Mouse (Mus musculus): ENCODE data around the gene Mlf2. TPM values are rescaled to one million over a fixed set of nuclear protein-coding genes. Genes with fewer than 3 reads are reported as not detected.

Mlf2 gene
- total RNA-seq, 2 experiments from 2014 or later, result 195 to 197 TPM

GRCm38 (mm10) chr6:124930231-124930630, 955 bp upstream of the Mlf2 start:
- DNase-seq, result no peak

GRCm38 (mm10) chr6:124931525-124932313, 533 bp downstream of the Mlf2 start:
- intact Hi-C loops (cut with DNase I), result loop anchor here (2.0 kb wide), 2 partner anchors 33 to 77 kb away; partner anchors contain the start of genes Cops7a and Zfp384
- no peak for DNase-seq

More at GRCm38 (mm10) chr6:124930231-124930630, 955 bp upstream of the Mlf2 start:
- intact Hi-C loops (cut with DNase I), result loop anchor here (1.0 kb wide), 3 partner anchors 13 to 71 kb away; no protein-coding TSS in a partner anchor

- intact Hi-C loops (cut with DNase I), result loop anchor here (2.0 kb wide), 2 partner anchors 32 to 76 kb away; partner anchors contain the start of genes Cops7a and Zfp384
- DNase-seq, result no peak
These were observed 1.1 kb downstream of the Mlf2 start for GRCm38 (mm10) chr6:124932314-124932695.

GRCm38 (mm10) chr6:124933127-124933526, 1.9 kb downstream of the Mlf2 start:
- no peak for DNase-seq
- intact Hi-C loops (cut with DNase I), result loop anchor here (2.0 kb wide), 2 partner anchors 32 to 76 kb away; partner anchors contain the start of genes Cops7a and Zfp384

GRCm38 (mm10) chr6:124934670-124935069, 3.5 kb downstream of the Mlf2 start:
- intact Hi-C loops (cut with DNase I), result no loop called here
- DNase-seq, result no peak

GRCm38 (mm10) chr6:124936681-124937080, 5.5 kb downstream of the Mlf2 start:
- DNase-seq, result no peak
- intact Hi-C loops (cut with DNase I), result no loop called here

- DNase-seq, result no peak
- intact Hi-C loops (cut with DNase I), result no loop called here
These were observed 6.3 kb downstream of the Mlf2 start for GRCm38 (mm10) chr6:124937493-124937892.

- intact Hi-C loops (cut with DNase I), result no loop called here
- no peak for DNase-seq
These were observed 7.4 kb downstream of the Mlf2 start for GRCm38 (mm10) chr6:124938554-124938953.

GRCm38 (mm10) chr6:124941679-124942078, 10.5 kb downstream of the Mlf2 start:
- intact Hi-C loops (cut with DNase I), result no loop called here

GRCm38 (mm10) chr6:124943526-124943925, 12.3 kb downstream of the Mlf2 start:
- no peak for DNase-seq
- intact Hi-C loops (cut with DNase I), result no loop called here

More at GRCm38 (mm10) chr6:124941679-124942078, 10.5 kb downstream of the Mlf2 start:
- no peak for DNase-seq

- no peak for DNase-seq
- intact Hi-C loops (cut with DNase I), result no loop called here
These were observed 23.0 kb downstream of the Mlf2 start for GRCm38 (mm10) chr6:124953991-124954715.

GRCm38 (mm10) chr6:124955212-124955611, 24.0 kb downstream of the Mlf2 start:
- DNase-seq, result no peak
- intact Hi-C loops (cut with DNase I), result no loop called here

- no peak for DNase-seq
- intact Hi-C loops (cut with DNase I), result no loop called here
These were observed 26.9 kb downstream of the Mlf2 start for GRCm38 (mm10) chr6:124958127-124958526.

GRCm38 (mm10) chr6:124959960-124960359, 28.8 kb downstream of the Mlf2 start:
- intact Hi-C loops (cut with DNase I), result loop anchor here (10.0 kb wide), 1 partner anchor 105 kb away; the partner anchor contains the start of gene P3h3
- no peak for DNase-seq

GRCm38 (mm10) chr6:124961021-124961420, 29.8 kb downstream of the Mlf2 start:
- no peak for DNase-seq
- intact Hi-C loops (cut with DNase I), result loop anchor here (10.0 kb wide), 1 partner anchor 106 kb away; the partner anchor contains the start of gene P3h3

GRCm38 (mm10) chr6:124964638-124965037, 33.5 kb downstream of the Mlf2 start:
- intact Hi-C loops (cut with DNase I), result loop anchor here (1.0 to 10.0 kb wide), 5 partner anchors 32 to 110 kb away; partner anchors contain the start of genes Ing4, P3h3 and Zfp384
- DNase-seq, result no peak

- DNase-seq, result peak; percentile 98 to 99
- intact Hi-C loops (cut with DNase I), result loop anchor here (1.0 to 10.0 kb wide), 5 partner anchors 32 to 110 kb away; partner anchors contain the start of genes Ing4, P3h3 and Zfp384
These were observed 34.0 kb downstream of the Mlf2 start, which contains the start of gene Cops7a for GRCm38 (mm10) chr6:124965088-124965719. TSS of gene Cops7a (minus strand) at chr6:124965538.

GRCm38 (mm10) chr6:124965747-124966146, 34.6 kb downstream of the Mlf2 start:
- no peak for DNase-seq
- intact Hi-C loops (cut with DNase I), result loop anchor here (1.0 to 10.0 kb wide), 5 partner anchors 33 to 111 kb away; partner anchors contain the start of genes Ing4, P3h3 and Zfp384

- intact Hi-C loops (cut with DNase I), result loop anchor here (10.0 kb wide), 1 partner anchor 112 kb away; the partner anchor contains the start of gene P3h3
- DNase-seq, result peak; percentile 7 to 13
These were observed 35.4 kb downstream of the Mlf2 start for GRCm38 (mm10) chr6:124966466-124967118.

- DNase-seq, result peak; percentile 36 to 56
- intact Hi-C loops (cut with DNase I), result loop anchor here (10.0 kb wide), 1 partner anchor 113 kb away; the partner anchor contains the start of gene P3h3
These were observed 36.6 kb downstream of the Mlf2 start for GRCm38 (mm10) chr6:124967766-124968165.

Measured in heart, postnatal 36 days (tissue).